Mouse (Mus musculus): ENCODE data around the gene Clec11a. TPM values are rescaled to one million over a fixed set of nuclear protein-coding genes. Genes with fewer than 3 reads are reported as not detected.
A peak's percentile ranks its signal among the peaks of the same experiment; 100 is the strongest.

Clec11a gene
- polyA plus RNA-seq, 1 experiment from 2014 or later: 3.4 TPM

- peak; percentile 36 for ATAC-seq (ENCODE audit: low FRiP score, low TSS enrichment)
Measured at GRCm38 (mm10) chr7:44310285-44310877, 3.7 kb upstream of the Clec11a start.

GRCm38 (mm10) chr7:44309475-44310284 lies 3.0 kb upstream of the Clec11a start, which contains the start of gene Shank1:
TSS of gene Shank1 (plus strand) at chr7:44310253.
- Histone ChIP-seq H3K4me3 (ENCODE audit: low read length) (peak within 1 kb of the TSS; percentile 46), H3K27me3 (ENCODE audit: control insufficient read depth, insufficient read depth, low read length) (peaks cover 11% of the 10 kb centered on the region), H3K9me3 (ENCODE audit: control insufficient read depth, low read length) (no peaks in the 10 kb centered on the region), H3K9ac (ENCODE audit: low read depth, low read length) (peak within 1 kb of the TSS; percentile 57), H3K36me3 (ENCODE audit: control insufficient read depth, insufficient read depth, low read length) (no peaks in the 10 kb centered on the region), H3K4me2 (replicated peaks; ENCODE audit: low read depth, low read length) (peak within 1 kb of the TSS; percentile 86), H3K4me1 (ENCODE audit: control insufficient read depth, insufficient read depth, low read length) (peaks cover 38% of the 10 kb centered on the region), H3K27ac (ENCODE audit: low read depth, low read length) (no peak within 1 kb of the TSS)
- no peak for ATAC-seq (ENCODE audit: low FRiP score, low TSS enrichment)
- WGBS: 13% methylated on average over 18 of the region's 22 CpGs

More at GRCm38 (mm10) chr7:44310285-44310877, 3.7 kb upstream of the Clec11a start:
- H3K4me3 ChIP-seq (ENCODE audit: low read length): peak overlapping the region; percentile 46
- H3K36me3 ChIP-seq (ENCODE audit: control insufficient read depth, insufficient read depth, low read length): no peaks in the 10 kb centered on the region
- H3K4me2 ChIP-seq (replicated peaks; ENCODE audit: low read depth, low read length): peak overlapping the region; percentile 86
- no peak overlapping the region for H3K27ac ChIP-seq (ENCODE audit: low read depth, low read length)
- H3K27me3 ChIP-seq (ENCODE audit: control insufficient read depth, insufficient read depth, low read length): peaks cover 11% of the 10 kb centered on the region
- H3K4me1 ChIP-seq (ENCODE audit: control insufficient read depth, insufficient read depth, low read length): peaks cover 38% of the 10 kb centered on the region
- no peaks in the 10 kb centered on the region for H3K9me3 ChIP-seq (ENCODE audit: control insufficient read depth, low read length)
- WGBS: under 1% methylated on average over 35 of the region's 40 CpGs
- H3K9ac ChIP-seq (ENCODE audit: low read depth, low read length): peak overlapping the region; percentile 57

GRCm38 (mm10) chr7:44307261-44308020 lies 739 bp upstream of the Clec11a start:
- Histone ChIP-seq H3K27ac (ENCODE audit: low read depth, low read length) (0 out of 2 replicates have a peak overlapping the region, but pooled peaks have one; percentile 17), H3K4me3 (ENCODE audit: low read length) (no peak overlapping the region), H3K27me3 (ENCODE audit: control insufficient read depth, insufficient read depth, low read length) (peaks cover 11% of the 10 kb centered on the region), H3K4me2 (replicated peaks; ENCODE audit: low read depth, low read length) (no peak overlapping the region), H3K4me1 (ENCODE audit: control insufficient read depth, insufficient read depth, low read length) (peaks cover 38% of the 10 kb centered on the region), H3K9ac (ENCODE audit: low read depth, low read length) (0 out of 2 replicates have a peak overlapping the region, but pooled peaks have one; percentile 4), H3K36me3 (ENCODE audit: control insufficient read depth, insufficient read depth, low read length) (no peaks in the 10 kb centered on the region), H3K9me3 (ENCODE audit: control insufficient read depth, low read length) (no peaks in the 10 kb centered on the region)
- ATAC-seq (ENCODE audit: low FRiP score, low TSS enrichment): no peak
- 15% methylated on average over 9 of the region's 9 CpGs for WGBS

GRCm38 (mm10) chr7:44305686-44306085 lies 1.0 kb downstream of the Clec11a start:
- ATAC-seq (ENCODE audit: low FRiP score, low TSS enrichment): no peak
- Histone ChIP-seq H3K9ac (ENCODE audit: low read depth, low read length) (peak overlapping the region; percentile 23; the same call in 1 of the 2 replicates), H3K4me3 (ENCODE audit: low read length) (peak overlapping the region; percentile 46), H3K4me1 (ENCODE audit: control insufficient read depth, insufficient read depth, low read length) (peaks cover 24% of the 10 kb centered on the region), H3K36me3 (ENCODE audit: control insufficient read depth, insufficient read depth, low read length) (no peaks in the 10 kb centered on the region), H3K4me2 (replicated peaks; ENCODE audit: low read depth, low read length) (peak overlapping the region; percentile 70), H3K9me3 (ENCODE audit: control insufficient read depth, low read length) (no peaks in the 10 kb centered on the region), H3K27me3 (ENCODE audit: control insufficient read depth, insufficient read depth, low read length) (peaks cover 6% of the 10 kb centered on the region), H3K27ac (ENCODE audit: low read depth, low read length) (peak overlapping the region; percentile 7; the same call in 1 of the 2 replicates)
- WGBS: 12% methylated on average over 16 of the region's 16 CpGs

GRCm38 (mm10) chr7:44304775-44305641 lies 1.7 kb downstream of the Clec11a start:
- under 1% methylated on average over 49 of the region's 49 CpGs for WGBS
- Histone ChIP-seq H3K9ac (ENCODE audit: low read depth, low read length) (peak overlapping the region; percentile 78), H3K4me3 (ENCODE audit: low read length) (peak overlapping the region; percentile 46), H3K27me3 (ENCODE audit: control insufficient read depth, insufficient read depth, low read length) (0 out of 2 replicates have a peak, but pooled peaks cover under 1% of the 10 kb centered on the region), H3K9me3 (ENCODE audit: control insufficient read depth, low read length) (no peaks in the 10 kb centered on the region), H3K4me2 (replicated peaks; ENCODE audit: low read depth, low read length) (peak overlapping the region; percentile 70), H3K36me3 (ENCODE audit: control insufficient read depth, insufficient read depth, low read length) (no peaks in the 10 kb centered on the region), H3K27ac (ENCODE audit: low read depth, low read length) (peak overlapping the region; percentile 73), H3K4me1 (ENCODE audit: control insufficient read depth, insufficient read depth, low read length) (peaks cover 19% of the 10 kb centered on the region)
- ATAC-seq (ENCODE audit: low FRiP score, low TSS enrichment): peak; percentile 95

GRCm38 (mm10) chr7:44304463-44304774 lies 2.3 kb downstream of the Clec11a start:
- H3K9me3 ChIP-seq (ENCODE audit: control insufficient read depth, low read length): no peaks in the 10 kb centered on the region
- peak overlapping the region; percentile 46 for H3K4me3 ChIP-seq (ENCODE audit: low read length)
- peak; percentile 7; the same call in 1 of the 2 replicates for ATAC-seq (ENCODE audit: low FRiP score, low TSS enrichment)
- H3K4me2 ChIP-seq (replicated peaks; ENCODE audit: low read depth, low read length): peak overlapping the region; percentile 70
- H3K36me3 ChIP-seq (ENCODE audit: control insufficient read depth, insufficient read depth, low read length): no peaks in the 10 kb centered on the region
- H3K4me1 ChIP-seq (ENCODE audit: control insufficient read depth, insufficient read depth, low read length): peaks cover 19% of the 10 kb centered on the region
- peak overlapping the region; percentile 78 for H3K9ac ChIP-seq (ENCODE audit: low read depth, low read length)
- WGBS: 0% methylated on average over 25 of the region's 25 CpGs
- 0 out of 2 replicates have a peak, but pooled peaks cover 4% of the 10 kb centered on the region for H3K27me3 ChIP-seq (ENCODE audit: control insufficient read depth, insufficient read depth, low read length)
- peak overlapping the region; percentile 73 for H3K27ac ChIP-seq (ENCODE audit: low read depth, low read length)

GRCm38 (mm10) chr7:44303346-44304340 lies 3.1 kb downstream of the Clec11a start:
- 0 out of 2 replicates have a peak, but pooled peaks cover 4% of the 10 kb centered on the region for H3K27me3 ChIP-seq (ENCODE audit: control insufficient read depth, insufficient read depth, low read length)
- peaks cover 19% of the 10 kb centered on the region for H3K4me1 ChIP-seq (ENCODE audit: control insufficient read depth, insufficient read depth, low read length)
- peak overlapping the region; percentile 78 for H3K9ac ChIP-seq (ENCODE audit: low read depth, low read length)
- no peaks in the 10 kb centered on the region for H3K36me3 ChIP-seq (ENCODE audit: control insufficient read depth, insufficient read depth, low read length)
- ATAC-seq (ENCODE audit: low FRiP score, low TSS enrichment): no peak
- H3K4me3 ChIP-seq (ENCODE audit: low read length): peak overlapping the region; percentile 46
- WGBS: 84% methylated on average over 14 of the region's 14 CpGs
- H3K4me2 ChIP-seq (replicated peaks; ENCODE audit: low read depth, low read length): peak overlapping the region; percentile 70
- no peaks in the 10 kb centered on the region for H3K9me3 ChIP-seq (ENCODE audit: control insufficient read depth, low read length)
- peak overlapping the region; percentile 73; the same call in 1 of the 2 replicates for H3K27ac ChIP-seq (ENCODE audit: low read depth, low read length)
